Mouse (Mus musculus) midbrain, embryonic 13.5 days (tissue): ENCODE data around the gene Evi2a. TPM values are rescaled to one million over a fixed set of nuclear protein-coding genes. Genes with fewer than 3 reads are reported as not detected.

Experiments
- ATAC-seq: fragments of 200-750 bp; cut with Nextera tagmentation; 2 replicates; pipeline ENCODE4 v1.8.0; 2017; ENCODE audit warnings: mild to moderate bottlenecking, moderate TSS enrichment, moderate library complexity
- H3K27ac ChIP-seq: fragments of 300-500 bp; sonication (generic); 2 replicates; pipeline ENCODE4 v1.5.1; 2015; ENCODE audit warnings: inconsistent platforms, mild to moderate bottlenecking, moderate library complexity
- H3K27me3 ChIP-seq: fragments of 300-500 bp; sonication (generic); 2 replicates; pipeline ENCODE4 v1.6.1; 2015; ENCODE audit warnings: mild to moderate bottlenecking, inconsistent platforms
- H3K36me3 ChIP-seq: fragments of 300-500 bp; sonication (generic); 2 replicates; pipeline ENCODE4 v1.6.1; 2015; ENCODE audit warnings: mild to moderate bottlenecking, inconsistent platforms
- H3K4me1 ChIP-seq: fragments of 300-500 bp; sonication (generic); replicated peaks from 2 replicates; pipeline ENCODE4 v1.6.1; 2015; ENCODE audit warnings: inconsistent platforms
- H3K4me2 ChIP-seq: fragments of 300-500 bp; sonication (generic); replicated peaks from 2 replicates; pipeline ENCODE4 v1.6.1; 2015; ENCODE audit warnings: moderate library complexity, mild to moderate bottlenecking, inconsistent platforms
- H3K4me3 ChIP-seq: fragments of 300-500 bp; sonication (generic); replicated peaks from 2 replicates; pipeline ENCODE4 v1.5.1; 2015; ENCODE audit warnings: mild to moderate bottlenecking, inconsistent platforms
- H3K9ac ChIP-seq: fragments of 300-500 bp; sonication (generic); replicated peaks from 2 replicates; pipeline ENCODE4 v1.6.1; 2015; ENCODE audit warnings: mild to moderate bottlenecking, inconsistent platforms
- H3K9me3 ChIP-seq: fragments of 300-500 bp; sonication (generic); 2 replicates; pipeline ENCODE4 v1.6.1; 2016; ENCODE audit warnings: mild to moderate bottlenecking, inconsistent platforms
- WGBS: fragments of 180-500 bp; shearing (Covaris S2); methylation state at CpG from one replicate; pipeline ENCODE4 v1.1.7; 2015; 5-methylcytosine and 5-hydroxymethylcytosine counted together
- polyA plus RNA-seq: library from polyadenylated mRNA; unstranded; fragments of >200 nt; fragmentation: Nextera tagmentation; extraction: Ambion mirVana; gene quantifications from 2 replicates; pipeline ENCODE4 v1.2.1, GENCODE M21; 2015

The Evi2a gene
- 2.1 and 3.1 TPM in 2 replicates for polyA plus RNA-seq

DNA sequence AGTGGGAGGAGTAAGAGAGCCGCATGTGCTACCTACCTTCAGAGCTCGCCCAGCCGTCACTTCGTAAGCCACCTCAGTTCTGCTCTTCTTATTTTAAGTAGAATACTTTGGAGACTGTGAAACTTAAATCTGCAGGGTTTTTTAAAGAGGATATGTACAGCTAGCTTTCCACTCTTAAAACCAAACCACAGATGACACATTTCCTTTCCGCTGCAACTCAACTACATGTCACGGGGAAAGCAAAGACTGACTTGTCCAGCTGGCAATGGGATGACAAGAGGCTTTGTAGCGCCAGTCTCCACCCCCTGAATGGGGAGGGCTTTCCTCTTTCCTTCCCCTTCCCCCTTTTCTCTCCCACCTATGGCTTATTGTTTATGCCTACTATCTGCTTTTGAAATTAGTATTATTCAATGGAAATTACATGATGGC is at the start of gene Evi2a, which contains the start of gene Evi2:
TSS of gene Evi2a (minus strand) at position 277 of the 429 bp plus-strand sequence.
TSS of gene Evi2 (minus strand) at position 257 of the 429 bp plus-strand sequence.
- H3K4me1 ChIP-seq = peaks cover 11% of the 10 kb centered on the region

DNA sequence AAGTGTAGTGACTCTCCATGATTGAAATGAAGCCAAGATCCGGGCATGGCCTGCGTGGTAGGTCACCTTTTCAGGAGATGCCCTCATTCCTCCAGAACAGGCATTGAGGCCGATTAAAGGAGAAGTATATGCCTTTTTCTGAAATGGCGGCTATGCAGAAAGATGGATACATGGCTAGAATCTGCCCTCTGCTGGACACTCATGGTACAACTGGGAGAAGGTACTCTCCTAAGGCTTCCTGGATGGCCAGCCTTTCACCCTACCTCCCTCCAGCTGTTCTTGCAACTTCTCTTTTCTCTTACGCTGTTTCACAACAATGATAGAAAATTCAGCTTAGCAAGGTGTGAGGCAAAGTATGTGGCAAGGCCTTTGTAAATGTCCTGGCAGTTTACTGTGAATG is 47.3 kb upstream of the Evi2a start:
- no peak overlapping the region for H3K4me2 ChIP-seq
- no peaks in the 10 kb centered on the region for H3K27me3 ChIP-seq
- no peaks in the 10 kb centered on the region for H3K4me1 ChIP-seq
- peak; percentile 43; the same call in 1 of the 2 replicates for ATAC-seq
- H3K36me3 ChIP-seq = peaks cover 46% of the 10 kb centered on the region
- WGBS = 54% methylated on average over 5 of the region's 5 CpGs
- no peak overlapping the region for H3K27ac ChIP-seq
- H3K4me3 ChIP-seq = no peak overlapping the region
- no peaks in the 10 kb centered on the region for H3K9me3 ChIP-seq
- no peak overlapping the region for H3K9ac ChIP-seq

More for the DNA sequence above, at the start of gene Evi2a, which contains the start of gene Evi2:
- Histone ChIP-seq H3K9me3 (no peaks in the 10 kb centered on the region), H3K9ac (no peak within 1 kb of the TSS), H3K27ac (no peak within 1 kb of the TSS), H3K4me3 (no peak within 1 kb of the TSS), H3K27me3 (no peaks in the 10 kb centered on the region), H3K36me3 (peaks cover 7% of the 10 kb centered on the region), H3K4me2 (no peak within 1 kb of the TSS)
- WGBS = 84% methylated on average over 7 of the region's 7 CpGs
- no peak for ATAC-seq

DNA sequence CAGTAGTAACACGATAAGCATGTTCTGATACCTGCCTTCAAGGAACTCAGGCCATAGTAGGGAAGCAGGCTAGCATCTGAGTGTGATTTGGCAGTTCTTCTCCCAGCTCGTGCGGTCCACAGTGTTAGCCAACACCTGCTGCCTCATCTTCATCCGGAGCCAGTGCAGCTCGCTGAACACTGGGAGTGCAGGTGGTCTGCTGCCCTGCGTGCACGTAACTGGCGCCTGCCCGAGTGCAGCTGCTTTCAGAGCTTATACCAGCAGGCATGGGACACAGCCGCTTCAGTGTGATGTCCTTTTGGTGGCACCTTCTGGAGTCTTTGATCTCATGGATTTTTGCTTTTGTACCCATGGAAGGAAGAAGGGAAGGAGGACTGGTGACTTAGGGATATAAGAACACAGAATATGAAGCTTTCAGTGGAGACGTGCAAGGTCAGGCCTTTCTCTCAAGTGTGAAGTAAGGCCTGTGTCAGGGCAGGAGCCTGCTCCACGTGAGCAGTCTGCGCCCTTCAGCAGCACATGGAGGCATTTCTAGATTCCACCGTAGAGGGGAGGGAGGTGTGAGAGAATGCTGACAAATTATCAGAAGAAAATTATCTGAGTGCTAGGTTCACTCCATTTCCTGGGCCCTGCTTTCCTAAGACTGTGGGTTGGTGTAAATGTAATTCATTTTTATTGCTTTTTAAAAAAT is 45.1 kb upstream of the Evi2a start:
- Histone ChIP-seq H3K4me3 (no peak overlapping the region), H3K9ac (no peak overlapping the region), H3K9me3 (no peaks in the 10 kb centered on the region), H3K36me3 (peaks cover 64% of the 10 kb centered on the region), H3K4me1 (no peaks in the 10 kb centered on the region), H3K27me3 (no peaks in the 10 kb centered on the region), H3K4me2 (no peak overlapping the region), H3K27ac (no peak overlapping the region)
- WGBS = 93% methylated on average over 14 of the region's 14 CpGs
- ATAC-seq = no peak

DNA sequence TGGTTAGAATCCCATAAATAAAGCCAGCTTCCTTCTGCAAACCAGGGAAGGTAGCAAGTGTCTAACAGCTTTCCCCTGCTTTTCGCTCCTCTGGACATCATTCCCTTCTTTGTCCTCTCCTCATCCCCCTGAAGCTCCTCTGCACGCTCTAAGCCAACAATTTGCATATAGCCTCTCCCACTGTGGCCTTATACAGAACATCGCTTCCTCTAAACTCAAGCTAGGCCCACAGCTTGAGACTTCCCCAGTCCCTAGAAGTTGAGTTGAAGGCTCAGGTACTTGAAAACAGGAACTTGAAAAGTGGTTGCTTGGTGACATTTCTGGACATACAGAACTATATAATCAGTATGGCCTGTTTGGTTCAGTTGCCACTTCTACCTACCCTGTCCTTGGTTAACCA is 43.4 kb upstream of the Evi2a start:
- no peaks in the 10 kb centered on the region for H3K27me3 ChIP-seq
- H3K9ac ChIP-seq = no peak overlapping the region
- H3K9me3 ChIP-seq = no peaks in the 10 kb centered on the region
- no peak overlapping the region for H3K4me3 ChIP-seq
- H3K4me1 ChIP-seq = no peaks in the 10 kb centered on the region
- H3K27ac ChIP-seq = no peak overlapping the region
- H3K4me2 ChIP-seq = no peak overlapping the region
- no peak for ATAC-seq
- H3K36me3 ChIP-seq = peaks cover 70% of the 10 kb centered on the region
- 63% methylated on average over 3 of the region's 3 CpGs for WGBS

DNA sequence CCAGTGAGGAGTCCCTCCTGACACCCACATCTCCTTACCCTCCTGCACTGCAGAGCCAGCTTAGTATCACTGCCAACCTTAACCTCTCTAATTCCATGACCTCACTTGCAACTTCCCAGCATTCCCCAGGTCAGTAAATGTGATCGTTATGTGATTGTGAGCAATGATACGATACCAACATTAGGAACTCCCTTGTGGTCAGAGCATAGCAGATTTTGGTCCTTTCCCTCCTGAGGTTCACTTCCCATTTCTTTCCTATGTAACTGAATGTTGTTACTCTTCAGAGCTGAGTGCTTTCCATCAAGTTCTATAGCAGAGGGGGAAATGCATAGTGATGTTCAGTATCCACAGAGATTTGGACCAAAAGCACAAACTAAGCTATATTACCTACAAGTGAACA is 39.9 kb upstream of the Evi2a start:
- no peaks in the 10 kb centered on the region for H3K4me1 ChIP-seq
- H3K36me3 ChIP-seq = peaks cover 77% of the 10 kb centered on the region
- H3K4me3 ChIP-seq = no peak overlapping the region
- no peak overlapping the region for H3K4me2 ChIP-seq
- no peaks in the 10 kb centered on the region for H3K9me3 ChIP-seq
- no peak overlapping the region for H3K27ac ChIP-seq
- no peaks in the 10 kb centered on the region for H3K27me3 ChIP-seq
- H3K9ac ChIP-seq = no peak overlapping the region
- ATAC-seq = no peak
- 95% methylated on average over 2 of the region's 2 CpGs for WGBS

DNA sequence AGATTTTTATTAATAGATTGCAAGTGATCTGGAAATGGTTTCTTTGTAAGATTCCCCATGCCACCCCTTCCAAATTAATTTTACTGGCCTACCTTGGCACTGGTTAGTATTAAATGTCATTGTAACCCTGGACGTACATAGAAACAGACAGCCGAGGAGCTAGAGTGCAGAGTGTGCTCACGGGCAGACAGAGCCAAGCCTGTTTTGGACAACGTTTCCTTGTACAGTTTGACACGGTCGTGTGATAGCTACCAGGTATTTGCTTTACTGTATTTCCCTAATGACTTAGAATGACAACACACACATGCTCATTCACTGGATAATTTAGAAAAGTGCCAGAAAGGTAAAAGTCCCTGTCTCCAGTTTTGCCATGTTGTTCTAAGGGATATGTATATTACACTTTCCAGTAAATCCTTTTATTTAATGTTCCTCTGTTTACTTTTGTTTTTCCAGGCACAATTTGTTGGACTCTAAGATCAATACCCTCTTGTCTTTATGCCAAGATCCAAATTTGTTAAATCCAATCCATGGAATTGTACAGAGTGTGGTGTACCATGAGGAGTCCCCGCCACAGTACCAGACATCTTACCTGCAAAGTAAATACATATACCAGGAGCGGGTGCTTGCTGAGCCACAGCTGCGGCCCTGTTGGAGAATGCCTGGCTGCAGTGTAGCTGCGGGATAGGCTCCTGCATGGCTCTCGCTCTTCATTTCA is 37.9 kb upstream of the Evi2a start:
- no peaks in the 10 kb centered on the region for H3K9me3 ChIP-seq
- peaks cover 71% of the 10 kb centered on the region for H3K36me3 ChIP-seq
- no peak overlapping the region for H3K4me3 ChIP-seq
- ATAC-seq = no peak
- no peaks in the 10 kb centered on the region for H3K27me3 ChIP-seq
- no peak overlapping the region for H3K27ac ChIP-seq
- H3K9ac ChIP-seq = no peak overlapping the region
- no peak overlapping the region for H3K4me2 ChIP-seq
- WGBS = 92% methylated on average over 11 of the region's 11 CpGs
- H3K4me1 ChIP-seq = no peaks in the 10 kb centered on the region

DNA sequence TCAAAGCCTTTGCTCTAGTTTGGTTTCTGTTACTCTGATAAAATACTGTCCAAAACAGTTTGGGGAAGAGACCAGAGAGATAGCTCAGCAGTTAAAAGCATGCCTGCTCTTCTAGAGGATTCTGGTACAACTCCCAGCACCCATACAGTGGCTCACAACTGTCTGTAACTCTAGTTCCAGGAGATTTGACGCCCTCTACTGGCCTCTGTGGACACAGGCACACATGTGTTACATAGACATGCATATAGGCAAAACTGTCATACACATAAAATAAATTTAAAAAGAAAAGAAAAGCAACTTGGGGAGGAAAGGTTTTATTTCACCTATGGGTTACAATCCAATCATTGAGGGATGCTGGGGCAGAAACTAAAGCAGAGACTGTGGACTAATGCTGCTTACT is 36.5 kb upstream of the Evi2a start:
- Histone ChIP-seq H3K4me1 (no peaks in the 10 kb centered on the region), H3K4me3 (no peak overlapping the region), H3K27ac (no peak overlapping the region), H3K27me3 (no peaks in the 10 kb centered on the region), H3K9ac (no peak overlapping the region), H3K36me3 (peaks cover 74% of the 10 kb centered on the region), H3K9me3 (no peaks in the 10 kb centered on the region), H3K4me2 (no peak overlapping the region)
- 53% methylated on average over 1 of the region's 1 CpGs for WGBS
- ATAC-seq = no peak

DNA sequence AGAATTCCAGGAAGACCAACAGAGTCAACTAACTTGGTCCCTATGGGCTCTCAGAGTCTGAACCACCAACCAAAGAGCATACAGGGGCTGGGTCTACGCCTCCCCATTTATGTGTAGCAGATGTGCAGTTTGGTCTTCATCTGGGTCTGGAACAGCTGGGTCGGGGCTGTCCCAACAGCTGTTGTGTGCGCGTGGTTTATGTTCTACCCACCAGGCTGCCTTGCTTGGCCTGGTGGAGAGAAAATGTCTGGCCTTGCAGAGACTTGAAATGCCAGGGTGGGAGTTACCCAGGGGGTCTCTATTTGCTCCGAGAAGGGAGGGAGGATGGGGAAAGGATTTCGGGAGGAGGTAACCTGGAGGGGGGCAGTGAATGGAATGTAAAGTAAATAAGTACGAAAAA is 33.1 kb upstream of the Evi2a start:
- WGBS = 92% methylated on average over 7 of the region's 7 CpGs
- peaks cover 74% of the 10 kb centered on the region for H3K36me3 ChIP-seq
- no peak for ATAC-seq
- H3K9ac ChIP-seq = no peak overlapping the region
- H3K27me3 ChIP-seq = no peaks in the 10 kb centered on the region
- H3K4me2 ChIP-seq = no peak overlapping the region
- H3K4me3 ChIP-seq = no peak overlapping the region
- no peaks in the 10 kb centered on the region for H3K9me3 ChIP-seq
- H3K4me1 ChIP-seq = no peaks in the 10 kb centered on the region
- no peak overlapping the region for H3K27ac ChIP-seq

DNA sequence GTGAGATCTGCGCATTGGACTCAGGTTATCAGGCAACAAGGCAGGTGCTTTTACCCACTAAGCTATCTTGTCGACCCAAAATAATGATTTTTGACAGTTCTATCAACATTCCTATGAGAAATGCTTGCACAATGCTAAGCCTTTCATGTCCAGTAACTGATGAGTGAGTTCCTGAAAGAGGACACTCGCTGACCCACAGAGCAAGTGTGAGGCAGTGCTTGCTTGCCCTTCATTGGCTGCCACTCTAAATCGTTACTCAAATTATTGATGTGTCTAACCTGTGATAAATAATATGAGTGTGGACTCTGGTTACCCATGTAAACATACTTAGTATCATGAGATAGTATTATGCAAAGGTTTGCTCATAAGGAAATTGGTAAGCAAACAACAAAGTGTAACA is 30.1 kb upstream of the Evi2a start:
- H3K4me3 ChIP-seq = no peak overlapping the region
- H3K9ac ChIP-seq = no peak overlapping the region
- ATAC-seq = no peak
- no peaks in the 10 kb centered on the region for H3K9me3 ChIP-seq
- no peaks in the 10 kb centered on the region for H3K27me3 ChIP-seq
- no peaks in the 10 kb centered on the region for H3K4me1 ChIP-seq
- H3K4me2 ChIP-seq = no peak overlapping the region
- 93% methylated on average over 4 of the region's 4 CpGs for WGBS
- peaks cover 76% of the 10 kb centered on the region for H3K36me3 ChIP-seq
- H3K27ac ChIP-seq = no peak overlapping the region

DNA sequence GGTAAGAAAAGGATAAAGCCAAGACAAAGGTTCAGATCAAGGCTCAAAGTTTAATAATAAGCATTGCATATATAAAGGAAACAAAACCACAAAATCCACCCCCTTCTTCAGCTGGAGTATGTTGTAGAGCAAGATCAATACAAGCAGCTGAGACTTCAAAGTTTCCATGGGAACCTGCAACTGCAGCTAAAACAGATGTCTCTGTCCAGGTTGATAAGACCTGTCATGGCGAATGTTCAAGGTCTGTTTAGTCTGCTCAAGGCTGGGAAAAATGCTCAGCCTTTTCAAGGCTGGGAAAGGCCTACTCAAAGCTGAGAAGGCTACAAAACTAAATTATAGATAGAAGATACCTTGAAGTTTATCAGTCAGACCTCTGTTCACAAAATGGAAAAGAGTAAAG is 22.2 kb upstream of the Evi2a start:
- Histone ChIP-seq H3K4me3 (no peak overlapping the region), H3K4me1 (no peaks in the 10 kb centered on the region), H3K36me3 (peaks cover 80% of the 10 kb centered on the region), H3K9me3 (no peaks in the 10 kb centered on the region), H3K27me3 (no peaks in the 10 kb centered on the region), H3K4me2 (no peak overlapping the region), H3K27ac (no peak overlapping the region), H3K9ac (no peak overlapping the region)
- no peak for ATAC-seq
- WGBS = 82% methylated on average over 1 of the region's 1 CpGs

DNA sequence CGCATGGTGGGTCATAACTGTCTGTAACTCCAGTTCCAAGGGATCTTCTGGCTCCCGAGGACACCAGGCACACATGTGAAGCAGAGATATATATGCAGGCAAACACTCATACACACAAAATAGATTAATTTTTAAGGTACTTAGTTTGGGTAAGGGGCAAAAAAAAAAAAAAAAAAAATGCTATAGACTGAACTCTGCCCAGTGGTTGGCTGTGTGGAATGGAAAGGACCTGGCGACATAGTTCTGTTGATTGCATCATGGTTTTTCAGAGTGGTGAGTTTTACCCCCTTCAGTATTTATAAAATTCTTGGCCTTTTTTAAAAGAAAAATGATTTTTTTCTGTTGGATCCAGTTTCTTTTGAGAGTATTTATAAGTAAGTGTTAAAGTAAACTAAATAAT is 5.9 kb upstream of the Evi2a start:
- H3K9ac ChIP-seq = no peak overlapping the region
- H3K4me1 ChIP-seq = peaks cover 11% of the 10 kb centered on the region
- H3K27ac ChIP-seq = no peak overlapping the region
- ATAC-seq = no peak
- no peak overlapping the region for H3K4me3 ChIP-seq
- H3K36me3 ChIP-seq = peaks cover 35% of the 10 kb centered on the region
- no peak overlapping the region for H3K4me2 ChIP-seq
- H3K9me3 ChIP-seq = no peaks in the 10 kb centered on the region
- H3K27me3 ChIP-seq = no peaks in the 10 kb centered on the region
- 95% methylated on average over 3 of the region's 3 CpGs for WGBS

DNA sequence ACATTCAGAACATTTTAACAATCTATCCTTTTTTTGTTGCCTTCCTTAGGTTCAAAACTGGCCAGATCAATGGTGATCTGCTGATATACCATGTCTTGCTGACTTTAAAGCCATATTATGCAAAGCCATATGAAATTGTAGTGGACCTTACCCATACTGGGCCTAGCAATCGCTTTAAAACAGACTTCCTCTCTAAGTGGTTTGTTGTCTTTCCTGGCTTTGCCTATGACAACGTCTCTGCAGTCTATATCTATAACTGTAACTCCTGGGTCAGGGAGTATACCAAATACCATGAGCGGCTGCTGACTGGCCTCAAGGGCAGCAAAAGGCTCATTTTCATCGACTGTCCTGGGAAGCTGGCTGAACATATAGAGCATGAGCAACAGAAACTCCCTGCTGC is 5.1 kb upstream of the Evi2a start:
- no peaks in the 10 kb centered on the region for H3K9me3 ChIP-seq
- 93% methylated on average over 4 of the region's 4 CpGs for WGBS
- no peak overlapping the region for H3K4me2 ChIP-seq
- H3K4me1 ChIP-seq = peaks cover 11% of the 10 kb centered on the region
- H3K36me3 ChIP-seq = peaks cover 32% of the 10 kb centered on the region
- no peak overlapping the region for H3K9ac ChIP-seq
- no peak for ATAC-seq
- H3K27ac ChIP-seq = no peak overlapping the region
- H3K27me3 ChIP-seq = no peaks in the 10 kb centered on the region
- H3K4me3 ChIP-seq = no peak overlapping the region
